Mouse (Mus musculus): ENCODE results near the gene Gm20388. TPM values are rescaled to one million over a fixed set of nuclear protein-coding genes. Genes with fewer than 3 reads are reported as not detected.

The Gm20388 gene
- polyA plus RNA-seq, 1 experiment from 2014 or later: 3.6 TPM

DNA sequence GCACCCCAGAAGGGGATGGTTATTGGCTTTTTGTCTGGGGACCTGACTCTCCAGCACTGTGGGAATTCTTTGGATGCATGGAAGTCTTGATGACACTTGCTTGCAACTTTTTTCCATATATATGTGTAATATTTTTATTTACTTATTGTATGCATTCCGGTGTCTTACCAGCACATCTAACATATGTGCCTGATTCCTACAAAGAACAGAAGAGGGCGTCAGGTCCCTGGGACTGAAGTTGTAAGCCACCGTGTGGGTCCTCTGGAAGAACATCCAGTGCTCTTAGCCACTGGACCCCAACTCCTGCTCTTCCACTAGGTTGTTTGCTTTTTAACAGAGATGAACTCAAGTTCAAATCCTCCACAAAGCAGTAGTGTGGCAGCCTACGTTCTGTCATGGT lies 459.8 kb downstream of the Gm20388 start:
- no peaks in the 10 kb centered on the region for H3K36me3 ChIP-seq (replicated peaks)
- DNase-seq (ENCODE audit: low spot score): no peak
- no peaks in the 10 kb centered on the region for H3K9me3 ChIP-seq
- peaks cover 15% of the 10 kb centered on the region for H3K27me3 ChIP-seq (replicated peaks; ENCODE audit: low read depth, poor library complexity, severe bottlenecking)
- no peak overlapping the region for H3K4me3 ChIP-seq
- peak overlapping the region; percentile 76; the same call in 1 of the 2 replicates for H3K27ac ChIP-seq (replicated peaks)
- WGBS: 68% methylated on average over 4 of the region's 4 CpGs
- H3K4me1 ChIP-seq: peaks cover 96% of the 10 kb centered on the region

DNA sequence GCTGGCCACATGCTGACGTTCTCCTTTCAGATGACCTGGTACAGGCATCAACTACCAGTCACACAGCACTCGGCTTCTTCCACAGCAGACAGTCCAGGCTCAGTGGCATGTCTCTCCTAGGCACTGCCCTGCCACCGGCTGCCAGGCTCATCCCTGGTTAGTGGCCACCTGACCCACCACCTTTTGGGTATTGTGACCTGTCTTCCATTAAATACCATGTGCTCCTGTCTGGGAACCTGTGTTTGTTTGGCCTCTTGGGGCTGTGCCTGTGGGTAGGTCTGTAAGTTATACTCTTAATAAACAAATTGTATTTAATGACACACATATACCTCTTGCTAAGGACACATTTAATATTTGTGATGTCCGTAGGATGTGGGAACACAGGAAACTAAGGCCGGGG lies 460.5 kb downstream of the Gm20388 start:
- Histone ChIP-seq H3K27me3 (replicated peaks; ENCODE audit: low read depth, poor library complexity, severe bottlenecking) (peaks cover 15% of the 10 kb centered on the region), H3K36me3 (replicated peaks) (no peaks in the 10 kb centered on the region), H3K4me3 (no peak overlapping the region), H3K4me1 (peaks cover 95% of the 10 kb centered on the region), H3K27ac (replicated peaks) (peak overlapping the region; percentile 59; the same call in 1 of the 2 replicates), H3K9me3 (no peaks in the 10 kb centered on the region)
- no peak for DNase-seq (ENCODE audit: low spot score)
- WGBS: 77% methylated on average over 5 of the region's 5 CpGs

DNA sequence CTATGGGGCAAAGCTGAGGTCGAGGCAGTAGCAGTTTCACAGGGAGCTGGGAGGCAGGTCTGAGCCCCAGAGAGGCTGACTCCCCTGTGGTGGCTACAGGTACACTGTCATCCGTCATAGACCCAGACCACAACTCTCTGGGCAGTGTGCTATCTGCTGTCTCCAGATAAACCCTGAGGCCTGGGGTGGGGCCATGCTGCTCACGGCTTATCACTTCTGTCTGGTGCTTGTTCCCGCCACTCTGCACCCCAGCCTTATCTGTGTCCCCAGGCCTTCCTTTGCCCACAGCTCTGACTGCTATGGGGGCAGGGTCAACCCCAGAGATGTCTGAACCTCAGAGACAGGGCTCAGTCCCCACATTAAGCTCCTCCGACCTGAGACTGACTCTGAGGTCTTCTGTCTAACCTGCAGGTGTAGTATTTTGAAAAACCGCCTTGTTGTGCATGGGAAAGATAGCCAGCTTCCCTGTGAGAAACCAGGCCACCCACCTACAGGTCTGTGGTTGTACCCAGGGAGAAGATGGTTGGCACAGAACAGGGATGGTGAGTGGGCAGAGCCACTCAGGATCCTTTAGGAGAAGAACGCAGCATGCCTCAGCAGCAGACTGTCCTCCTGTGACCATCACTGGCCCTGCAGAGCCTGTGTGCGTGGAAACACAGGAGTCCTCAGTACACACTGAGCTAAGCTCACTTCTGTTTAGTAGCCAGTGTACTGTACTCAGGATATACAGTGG lies 461.2 kb downstream of the Gm20388 start:
- Histone ChIP-seq H3K4me1 (peaks cover 95% of the 10 kb centered on the region), H3K27me3 (replicated peaks; ENCODE audit: low read depth, poor library complexity, severe bottlenecking) (peaks cover 16% of the 10 kb centered on the region), H3K36me3 (replicated peaks) (no peaks in the 10 kb centered on the region), H3K9me3 (no peaks in the 10 kb centered on the region), H3K27ac (replicated peaks) (peak overlapping the region; percentile 67), H3K4me3 (no peak overlapping the region)
- WGBS: 69% methylated on average over 8 of the region's 8 CpGs
- DNase-seq (ENCODE audit: low spot score): no peak

DNA sequence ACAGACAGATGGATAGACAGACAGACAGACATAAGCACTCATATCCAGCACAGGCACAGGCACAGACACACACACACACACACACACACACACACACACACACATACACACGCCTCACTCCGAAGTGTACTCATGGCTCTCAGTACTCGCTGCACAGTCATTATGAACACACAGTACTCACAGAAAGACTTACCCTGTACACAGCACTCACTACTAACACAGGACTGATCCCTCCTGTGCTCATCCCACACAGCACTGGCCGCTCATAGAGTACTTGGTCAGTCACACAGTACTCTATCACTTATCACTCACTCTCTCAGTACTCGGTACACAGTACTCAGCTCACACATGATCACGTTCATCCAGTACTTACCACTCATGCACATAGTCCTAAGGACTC lies 462.0 kb downstream of the Gm20388 start:
- WGBS: 85% methylated on average over 6 of the region's 6 CpGs
- peak overlapping the region; percentile 67 for H3K27ac ChIP-seq (replicated peaks)
- H3K27me3 ChIP-seq (replicated peaks; ENCODE audit: low read depth, poor library complexity, severe bottlenecking): peaks cover 13% of the 10 kb centered on the region
- H3K36me3 ChIP-seq (replicated peaks): no peaks in the 10 kb centered on the region
- peaks cover 95% of the 10 kb centered on the region for H3K4me1 ChIP-seq
- no peak overlapping the region for H3K4me3 ChIP-seq
- DNase-seq (ENCODE audit: low spot score): no peak
- H3K9me3 ChIP-seq: no peaks in the 10 kb centered on the region

DNA sequence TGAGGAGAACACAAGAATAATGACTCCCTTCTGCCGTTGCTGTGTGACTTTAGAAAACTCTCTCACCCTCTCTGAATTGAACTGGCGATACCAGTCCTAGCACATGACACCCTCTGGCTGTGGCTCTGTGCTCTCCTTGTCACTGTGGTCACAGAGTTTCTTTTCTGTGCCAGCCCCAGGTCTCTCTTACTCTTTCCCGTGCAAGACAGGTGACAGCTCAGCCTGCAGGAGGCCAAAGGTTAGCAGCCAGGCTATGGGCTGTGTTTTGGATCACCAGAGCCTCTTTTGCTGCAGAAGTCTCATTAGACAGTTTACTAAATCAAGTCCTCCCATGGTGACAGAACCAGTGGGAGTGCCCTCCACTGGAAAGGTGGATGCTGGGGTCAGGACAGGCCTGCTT lies 463.0 kb downstream of the Gm20388 start:
- peak overlapping the region; percentile 78 for H3K27ac ChIP-seq (replicated peaks)
- peaks cover 13% of the 10 kb centered on the region for H3K27me3 ChIP-seq (replicated peaks; ENCODE audit: low read depth, poor library complexity, severe bottlenecking)
- no peaks in the 10 kb centered on the region for H3K36me3 ChIP-seq (replicated peaks)
- H3K4me3 ChIP-seq: no peak overlapping the region
- WGBS: 81% methylated on average over 3 of the region's 3 CpGs
- peaks cover 98% of the 10 kb centered on the region for H3K4me1 ChIP-seq
- DNase-seq (ENCODE audit: low spot score): no peak
- H3K9me3 ChIP-seq: no peaks in the 10 kb centered on the region

DNA sequence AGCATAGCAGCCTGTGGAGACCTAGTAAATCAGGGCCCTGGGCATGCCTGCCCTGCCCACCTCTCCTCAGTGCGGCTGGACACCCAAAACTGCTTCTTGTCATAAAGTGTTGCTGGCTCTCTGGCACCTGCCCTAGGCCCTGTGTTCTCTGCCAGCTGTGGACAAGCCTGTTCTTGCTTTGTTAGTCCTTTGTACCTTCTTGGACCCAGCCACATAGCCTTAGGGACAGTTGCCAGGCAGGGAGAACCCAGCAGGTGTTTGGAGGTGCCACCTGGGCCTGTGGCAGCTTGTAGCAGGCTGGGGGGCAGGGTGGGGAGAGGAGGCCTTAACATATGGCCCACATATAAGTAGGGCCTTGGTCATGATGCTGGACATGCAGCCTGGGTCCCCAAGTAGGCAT lies 463.4 kb downstream of the Gm20388 start:
- Histone ChIP-seq H3K4me1 (peaks cover 98% of the 10 kb centered on the region), H3K27ac (replicated peaks) (peak overlapping the region; percentile 78), H3K9me3 (no peaks in the 10 kb centered on the region), H3K36me3 (replicated peaks) (no peaks in the 10 kb centered on the region), H3K4me3 (0 out of 2 replicates have a peak overlapping the region, but pooled peaks have one; percentile 14), H3K27me3 (replicated peaks; ENCODE audit: low read depth, poor library complexity, severe bottlenecking) (peaks cover 13% of the 10 kb centered on the region)
- DNase-seq (ENCODE audit: low spot score): no peak
- 80% methylated on average over 1 of the region's 1 CpGs for WGBS

DNA sequence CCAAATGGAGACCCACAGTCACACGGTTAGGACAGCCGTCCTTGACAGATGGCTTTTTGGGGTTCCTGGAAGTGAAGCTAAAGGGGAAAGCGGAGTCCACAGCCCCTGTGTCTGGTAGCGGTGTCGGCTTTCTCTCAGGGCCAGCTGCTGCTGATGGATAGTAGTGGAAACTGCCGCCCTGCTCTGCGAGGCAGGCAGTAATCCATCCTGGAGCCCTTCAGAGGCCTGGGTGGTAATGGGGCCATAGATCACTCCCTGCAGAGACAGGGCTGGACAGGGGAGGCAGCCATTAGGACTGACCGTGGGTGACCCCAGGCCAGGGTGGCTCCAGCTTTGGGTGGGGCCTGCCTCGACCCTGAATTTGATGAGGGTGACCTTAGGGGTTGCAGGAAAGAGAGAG lies 463.9 kb downstream of the Gm20388 start:
- DNase-seq (ENCODE audit: low spot score): peak; percentile 45
- Histone ChIP-seq H3K4me3 (0 out of 2 replicates have a peak overlapping the region, but pooled peaks have one; percentile 14), H3K36me3 (replicated peaks) (no peaks in the 10 kb centered on the region), H3K27me3 (replicated peaks; ENCODE audit: low read depth, poor library complexity, severe bottlenecking) (peaks cover 18% of the 10 kb centered on the region), H3K4me1 (peaks cover 98% of the 10 kb centered on the region), H3K27ac (replicated peaks) (peak overlapping the region; percentile 78), H3K9me3 (no peaks in the 10 kb centered on the region)
- 34% methylated on average over 9 of the region's 9 CpGs for WGBS

DNA sequence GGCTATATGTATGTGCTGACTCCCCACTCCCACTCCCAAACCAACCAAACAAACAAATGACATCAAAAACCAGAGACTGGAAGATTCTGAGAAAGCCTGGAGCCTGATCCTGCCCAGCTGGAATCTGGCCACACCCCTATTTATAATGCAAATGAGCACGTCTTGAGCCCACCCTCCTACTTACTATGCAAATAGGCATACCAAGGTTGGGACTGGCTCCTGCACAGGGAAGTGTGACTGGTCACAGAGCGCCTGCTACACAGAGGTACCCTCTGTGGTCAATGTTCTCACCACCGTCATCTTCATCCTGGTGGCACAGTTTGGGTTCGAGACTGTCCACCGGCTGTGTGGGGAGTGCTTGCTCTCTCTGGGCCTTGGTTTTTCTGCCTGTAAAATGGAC lies 464.5 kb downstream of the Gm20388 start:
- Histone ChIP-seq H3K27me3 (replicated peaks; ENCODE audit: low read depth, poor library complexity, severe bottlenecking) (peaks cover 24% of the 10 kb centered on the region), H3K4me3 (no peak overlapping the region), H3K4me1 (peaks cover 96% of the 10 kb centered on the region), H3K36me3 (replicated peaks) (no peaks in the 10 kb centered on the region), H3K9me3 (no peaks in the 10 kb centered on the region), H3K27ac (replicated peaks) (0 out of 2 replicates have a peak overlapping the region, but pooled peaks have one; percentile 0)
- DNase-seq (ENCODE audit: low spot score): peak; percentile 42
- WGBS: 39% methylated on average over 5 of the region's 5 CpGs

DNA sequence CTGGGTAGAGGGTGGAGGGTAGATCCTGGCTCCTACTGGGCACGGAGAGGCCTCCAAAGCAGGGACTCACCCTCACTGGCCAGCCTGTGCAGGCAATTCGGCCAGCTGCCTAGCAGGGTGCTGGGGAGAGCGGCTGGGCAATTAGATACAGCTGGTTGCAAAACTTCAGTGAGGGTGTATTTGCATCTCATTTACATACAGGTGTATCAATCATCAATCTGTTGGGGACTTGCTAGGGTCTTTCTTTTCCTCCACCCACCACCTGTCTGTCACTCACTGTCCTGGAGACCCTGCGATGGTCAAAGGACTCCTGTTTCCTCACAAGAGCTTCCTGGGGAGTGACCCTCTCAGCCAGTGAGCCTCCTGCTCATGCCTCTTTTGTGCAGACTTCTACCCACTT lies 465.6 kb downstream of the Gm20388 start:
- 48% methylated on average over 4 of the region's 4 CpGs for WGBS
- Histone ChIP-seq H3K27me3 (replicated peaks; ENCODE audit: low read depth, poor library complexity, severe bottlenecking) (peaks cover 34% of the 10 kb centered on the region), H3K4me1 (peaks cover 96% of the 10 kb centered on the region), H3K9me3 (no peaks in the 10 kb centered on the region), H3K36me3 (replicated peaks) (no peaks in the 10 kb centered on the region), H3K4me3 (no peak overlapping the region), H3K27ac (replicated peaks) (no peak overlapping the region; the same call in 1 of the 2 replicates)
- DNase-seq (ENCODE audit: low spot score): no peak

DNA sequence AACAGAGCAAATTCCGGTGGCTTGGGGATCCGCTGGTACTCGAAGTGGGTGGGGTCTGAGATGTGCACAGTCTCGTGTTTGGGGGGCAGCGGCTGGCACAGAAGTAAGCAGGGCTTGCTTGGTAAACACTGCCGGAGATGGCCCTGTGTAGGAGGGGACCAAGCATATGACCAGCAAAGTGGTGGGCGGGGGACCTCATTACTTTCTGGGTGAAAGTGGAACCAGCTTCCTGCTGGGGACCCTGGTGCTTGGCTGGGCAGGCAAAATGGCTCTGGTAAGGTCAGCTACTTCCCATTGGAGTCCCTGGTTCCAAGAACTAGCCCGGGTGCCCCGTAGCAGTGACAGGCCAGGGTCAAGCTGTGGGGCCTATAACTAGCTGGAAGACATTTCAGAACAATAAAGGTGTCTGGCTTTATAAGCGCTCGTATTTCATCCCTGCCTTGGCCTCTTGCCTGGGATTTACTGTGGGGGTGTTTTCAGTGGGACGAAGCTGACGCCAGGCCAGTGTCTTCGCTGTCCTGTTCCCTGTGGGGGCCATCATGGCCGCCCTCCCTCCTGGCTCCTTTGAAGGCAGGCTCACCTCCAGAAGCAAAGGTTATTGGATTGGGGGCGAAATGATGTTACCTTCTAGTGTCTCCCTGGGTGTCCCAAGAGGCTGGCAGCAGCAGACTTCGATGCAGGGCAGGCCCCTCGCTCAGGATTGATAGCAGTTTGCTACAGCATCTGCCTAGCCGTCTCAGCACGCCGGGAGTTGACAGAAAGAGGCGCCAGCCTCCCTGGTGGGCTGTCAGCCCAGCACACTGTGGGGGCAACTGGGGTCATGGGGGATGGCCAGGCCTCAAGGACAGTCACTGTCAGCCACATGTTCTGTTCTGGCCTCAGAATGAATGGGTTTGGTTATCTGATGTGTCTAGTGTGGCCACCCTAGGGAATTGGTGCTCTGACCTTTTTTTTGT lies 466.5 kb downstream of the Gm20388 start:
- Histone ChIP-seq H3K4me1 (peaks cover 96% of the 10 kb centered on the region), H3K27me3 (replicated peaks; ENCODE audit: low read depth, poor library complexity, severe bottlenecking) (peaks cover 39% of the 10 kb centered on the region), H3K27ac (replicated peaks) (peak overlapping the region; percentile 49)

DNA sequence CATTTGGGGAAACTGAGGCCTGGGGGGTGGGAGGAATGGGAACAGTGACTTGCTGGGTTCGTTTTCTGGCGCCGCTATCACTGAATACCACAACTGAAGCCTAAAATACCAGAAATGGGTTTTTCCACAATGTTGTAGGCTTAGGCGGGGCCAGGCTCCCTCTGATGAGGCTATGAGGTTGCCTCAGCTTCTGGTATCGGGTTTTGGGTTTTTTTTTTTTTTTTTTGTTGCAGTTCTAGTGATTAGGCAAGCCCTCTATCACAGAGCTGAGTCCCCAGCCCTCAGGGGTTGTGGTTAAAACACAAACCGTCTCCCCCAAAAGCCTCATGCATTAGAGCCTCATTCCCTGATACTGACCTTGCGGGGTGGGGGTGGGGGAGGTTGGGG lies 467.2 kb downstream of the Gm20388 start:
- H3K27ac ChIP-seq (replicated peaks): no peak overlapping the region; the same call in 1 of the 2 replicates
- H3K36me3 ChIP-seq (replicated peaks): no peaks in the 10 kb centered on the region
- H3K4me1 ChIP-seq: peaks cover 97% of the 10 kb centered on the region
- H3K27me3 ChIP-seq (replicated peaks; ENCODE audit: low read depth, poor library complexity, severe bottlenecking): peaks cover 44% of the 10 kb centered on the region
- no peak for DNase-seq (ENCODE audit: low spot score)
- WGBS: 51% methylated on average over 7 of the region's 7 CpGs
- H3K4me3 ChIP-seq: no peak overlapping the region
- no peaks in the 10 kb centered on the region for H3K9me3 ChIP-seq

More for the DNA sequence above, 466.5 kb downstream of the Gm20388 start:
- no peak overlapping the region for H3K4me3 ChIP-seq
- DNase-seq (ENCODE audit: low spot score): no peak
- 57% methylated on average over 22 of the region's 22 CpGs for WGBS
- no peaks in the 10 kb centered on the region for H3K9me3 ChIP-seq
- no peaks in the 10 kb centered on the region for H3K36me3 ChIP-seq (replicated peaks)

DNA sequence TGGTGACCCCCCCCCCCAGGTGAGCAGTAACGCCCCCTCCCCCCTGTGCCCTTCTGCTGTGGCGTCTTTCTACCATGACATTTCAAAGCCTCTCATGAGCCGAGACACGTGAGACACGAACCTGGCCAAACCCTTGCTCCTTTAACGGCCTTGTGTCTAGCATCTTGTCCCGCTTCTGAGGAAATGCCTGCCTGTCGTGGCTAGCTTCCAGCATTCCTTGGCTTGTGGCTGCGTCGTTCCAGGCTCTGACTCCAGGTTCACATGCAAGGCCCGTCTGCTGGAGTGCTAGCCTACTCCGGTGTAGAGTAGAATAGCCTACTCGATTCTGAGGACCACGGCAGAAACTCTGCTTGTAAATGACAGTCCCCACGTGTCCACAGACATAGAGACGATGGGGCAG lies 467.7 kb downstream of the Gm20388 start:
- H3K27me3 ChIP-seq (replicated peaks; ENCODE audit: low read depth, poor library complexity, severe bottlenecking): peaks cover 39% of the 10 kb centered on the region
- H3K36me3 ChIP-seq (replicated peaks): no peaks in the 10 kb centered on the region
- H3K4me3 ChIP-seq: no peak overlapping the region
- 0 out of 2 replicates have a peak overlapping the region, but pooled peaks have one; percentile 31 for H3K27ac ChIP-seq (replicated peaks)
- no peak for DNase-seq (ENCODE audit: low spot score)
- H3K4me1 ChIP-seq: peaks cover 97% of the 10 kb centered on the region
- H3K9me3 ChIP-seq: no peaks in the 10 kb centered on the region
- 49% methylated on average over 16 of the region's 16 CpGs for WGBS

Data from embryonic facial prominence, embryonic 10.5 days (tissue).